Mouse (Mus musculus) adrenal gland (tissue): ENCODE measurements at regions not wholly inside any gene's neighbourhood (a gene's known extent, or its start where the extent isn't known, plus 50 kb on each side); places are given as distances from the start of the nearest gene placed in this dataset.

ENCODE experiments used
- intact Hi-C: fragments of 180-260 bp; cut with DNase I; formaldehyde crosslinking; loops from one replicate; pipeline ENCODE4 v1.15.1; 2025

DNA sequence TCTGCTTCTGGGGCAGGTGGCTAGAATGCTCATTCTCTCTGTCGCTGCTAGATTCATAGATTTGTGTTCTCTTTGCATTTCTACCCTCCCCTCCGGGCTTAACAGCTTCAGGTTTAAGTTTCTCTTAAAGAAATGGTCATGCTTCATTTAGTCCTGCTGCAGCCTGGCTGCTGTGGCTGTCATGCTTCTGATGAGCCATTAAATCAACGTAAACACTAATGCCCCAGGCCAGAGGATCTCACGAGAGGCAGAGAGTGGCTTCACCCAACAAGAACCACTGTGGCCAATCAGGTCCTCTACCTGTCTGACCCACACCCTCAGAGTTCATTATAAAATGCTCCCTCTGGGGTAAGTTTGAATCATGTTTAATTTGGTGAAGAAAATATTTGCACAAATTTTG is 173.0 kb upstream of the Zbtb20 start:
- intact Hi-C loops: no loop called here

GRCm38 (mm10) chr16:42681196-42681595 is 194.5 kb upstream of the Zbtb20 start:
- intact Hi-C loops: no loop called here

DNA sequence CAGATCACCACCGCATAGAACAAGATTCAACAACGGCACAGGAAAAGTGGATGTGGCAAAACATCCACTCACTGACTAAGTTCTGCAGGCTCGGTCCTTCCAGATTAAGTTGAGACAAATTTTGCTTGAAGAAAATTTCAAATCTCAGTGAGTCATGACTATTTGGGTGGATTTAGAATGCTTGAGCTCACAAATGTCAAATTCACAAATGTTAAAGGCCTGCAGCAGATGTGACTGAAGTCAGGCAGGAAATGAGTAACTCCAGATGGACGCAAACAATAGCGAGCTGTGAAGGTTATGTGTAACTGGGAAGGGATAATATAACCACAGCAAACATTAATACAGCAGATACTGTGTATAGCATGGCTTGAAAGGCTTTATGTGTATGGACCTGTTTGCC is 198.5 kb upstream of the Zbtb20 start:
- intact Hi-C loops: no loop called here

DNA sequence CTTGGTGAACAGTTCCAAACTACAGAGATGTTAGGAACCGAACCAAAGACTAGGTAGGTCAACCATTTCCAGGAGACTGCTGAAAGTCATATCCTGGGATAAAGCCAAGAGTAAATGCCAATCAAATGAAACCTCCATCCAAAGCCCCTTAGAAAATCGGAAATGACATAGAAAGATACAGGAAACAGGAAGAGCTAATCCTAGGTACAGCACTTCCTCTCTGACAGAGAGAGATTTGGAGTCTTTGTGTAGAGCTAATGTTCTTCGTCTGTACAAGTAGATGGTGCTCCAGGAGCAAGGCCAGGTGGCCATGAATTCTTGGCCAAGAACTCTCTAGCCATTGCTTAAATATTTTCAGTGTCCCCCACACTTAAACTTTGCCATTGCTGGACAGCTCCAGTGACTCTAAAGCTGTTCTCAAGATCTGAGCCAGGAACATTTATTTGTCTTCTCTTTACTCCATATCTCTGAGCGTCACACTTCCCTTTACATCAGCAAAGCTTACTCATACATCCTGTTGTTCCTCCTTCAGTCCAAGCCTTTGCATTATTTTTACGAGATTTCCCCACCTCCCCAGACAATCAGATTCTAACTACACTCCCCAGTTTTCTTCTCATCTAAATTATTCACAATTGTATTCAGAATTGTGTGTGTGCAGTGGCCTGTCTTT is 199.1 kb upstream of the Zbtb20 start:
- intact Hi-C loops: no loop called here

- intact Hi-C loops: no loop called here
These were observed 200.7 kb upstream of the Zbtb20 start for GRCm38 (mm10) chr16:42675031-42675430.

DNA sequence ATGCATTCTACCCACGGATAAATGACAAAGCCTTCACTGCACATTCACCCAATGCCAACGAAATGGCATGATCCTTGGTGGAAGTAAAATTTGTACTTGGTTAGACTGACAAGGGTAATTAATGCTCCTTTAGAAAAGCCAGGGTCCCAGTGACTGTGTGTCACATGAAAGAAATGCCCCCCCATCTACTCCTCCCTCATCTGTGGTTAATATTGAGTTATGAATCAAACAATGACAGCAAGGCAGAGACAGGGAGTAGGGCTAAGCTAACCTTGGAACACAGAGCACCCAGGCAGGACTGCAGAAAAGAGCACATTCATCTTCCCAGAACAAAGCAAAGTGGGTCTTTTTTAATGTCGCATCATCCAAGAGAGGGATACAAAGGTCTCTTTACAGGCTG is 209.1 kb upstream of the Zbtb20 start:
- intact Hi-C loops: no loop called here

GRCm38 (mm10) chr16:42651904-42652732 is 223.6 kb upstream of the Zbtb20 start:
- intact Hi-C loops: no loop called here

GRCm38 (mm10) chr16:42649767-42650166 is 225.9 kb upstream of the Zbtb20 start:
- intact Hi-C loops: no loop called here

- intact Hi-C loops: no loop called here
These were observed 227.0 kb upstream of the Zbtb20 start for GRCm38 (mm10) chr16:42648531-42649142.

GRCm38 (mm10) chr16:42647762-42648161 is 227.9 kb upstream of the Zbtb20 start:
- intact Hi-C loops: no loop called here

- intact Hi-C loops: no loop called here
These were observed 239.9 kb upstream of the Zbtb20 start for GRCm38 (mm10) chr16:42635766-42636165.

GRCm38 (mm10) chr16:42627675-42628074 is 248.0 kb upstream of the Zbtb20 start:
- intact Hi-C loops: no loop called here

- intact Hi-C loops: no loop called here
These were observed 259.8 kb upstream of the Zbtb20 start for GRCm38 (mm10) chr16:42615920-42616319.

DNA sequence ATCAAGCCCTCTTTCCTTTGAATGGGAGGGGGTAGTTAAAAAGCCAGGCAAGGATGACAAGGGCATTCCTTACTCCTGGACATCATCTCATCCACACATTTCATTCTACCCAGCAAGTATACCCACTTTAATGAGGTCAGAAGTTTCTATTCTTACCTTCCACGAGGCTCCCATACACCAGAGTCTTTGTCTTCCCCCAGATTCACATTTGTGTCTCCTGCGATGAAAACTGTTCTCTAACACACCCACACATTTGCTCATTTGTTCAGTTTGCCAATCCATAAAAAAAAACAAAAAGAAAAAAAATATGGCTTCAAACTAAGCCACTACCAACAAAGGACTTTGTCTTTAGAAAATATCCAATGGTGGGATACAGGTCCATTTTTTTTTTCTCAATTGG is 263.7 kb upstream of the Zbtb20 start:
- intact Hi-C loops: no loop called here

- intact Hi-C loops: no loop called here
These were observed 267.3 kb upstream of the Zbtb20 start for GRCm38 (mm10) chr16:42608336-42608735.

DNA sequence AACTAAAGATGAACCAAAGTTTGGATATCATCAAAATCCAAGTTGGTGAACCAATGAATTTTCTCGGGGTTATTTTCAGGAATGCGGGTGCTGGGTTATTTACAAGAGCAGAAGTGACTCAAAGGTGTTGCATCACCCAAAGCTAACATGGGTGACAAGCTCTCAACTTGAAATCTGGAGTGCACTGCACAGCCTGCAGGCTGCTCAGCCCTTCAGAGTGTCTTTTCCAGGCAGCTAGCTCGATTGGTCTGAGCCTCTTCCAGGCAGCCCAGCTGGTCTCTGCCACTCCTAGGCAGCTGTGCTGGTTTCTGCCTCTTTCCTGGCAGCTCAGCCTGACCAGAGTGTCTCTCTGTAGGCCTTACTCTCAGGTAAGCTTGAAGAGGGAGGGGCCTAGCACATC is 251.9 kb upstream of the Gap43 start:
- intact Hi-C loops: no loop called here

GRCm38 (mm10) chr16:42591530-42591929 is 251.1 kb upstream of the Gap43 start:
- intact Hi-C loops: no loop called here

DNA sequence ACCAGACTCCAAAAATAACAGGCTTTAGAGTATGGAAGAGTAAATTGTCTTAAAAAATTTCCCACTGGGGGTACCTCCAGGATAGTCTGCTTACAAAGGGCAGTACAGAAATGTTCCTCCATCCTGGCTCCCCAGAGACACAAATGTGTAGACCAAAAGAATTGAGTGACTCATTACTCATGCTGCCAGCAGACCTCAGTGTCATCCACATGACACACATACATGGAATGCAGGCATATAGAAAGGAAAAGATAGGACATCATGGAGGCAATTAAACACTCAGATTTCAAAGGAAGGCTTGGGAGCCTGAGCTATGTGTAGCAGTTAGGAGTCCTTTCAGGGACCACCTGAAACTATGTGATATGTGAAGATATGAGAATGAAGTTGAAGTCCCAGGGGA is 245.7 kb upstream of the Gap43 start:
- intact Hi-C loops: no loop called here

DNA sequence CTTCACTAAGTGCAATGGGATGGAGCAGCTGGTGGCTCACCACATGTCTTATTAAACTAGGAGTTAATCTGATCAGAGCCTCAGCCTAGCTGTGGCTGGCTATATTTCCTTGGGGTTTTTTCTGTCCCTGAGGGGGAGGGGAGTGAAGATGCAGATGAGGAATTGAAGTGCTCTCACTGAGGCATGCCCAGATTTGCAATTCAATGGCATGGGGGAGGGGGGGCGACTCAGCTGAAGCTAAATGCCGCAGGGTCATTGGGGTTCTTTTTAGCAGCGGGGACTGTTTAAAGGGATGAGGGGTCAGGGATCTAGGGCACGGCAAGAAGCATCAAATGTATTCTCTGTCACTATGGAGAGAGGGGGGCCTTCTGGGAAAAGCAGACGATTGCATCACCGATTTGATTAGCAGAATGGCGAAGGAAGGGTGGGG is 235.1 kb upstream of the Gap43 start:
- intact Hi-C loops: no loop called here

GRCm38 (mm10) chr16:42574978-42575377 is 234.5 kb upstream of the Gap43 start:
- intact Hi-C loops: no loop called here

DNA sequence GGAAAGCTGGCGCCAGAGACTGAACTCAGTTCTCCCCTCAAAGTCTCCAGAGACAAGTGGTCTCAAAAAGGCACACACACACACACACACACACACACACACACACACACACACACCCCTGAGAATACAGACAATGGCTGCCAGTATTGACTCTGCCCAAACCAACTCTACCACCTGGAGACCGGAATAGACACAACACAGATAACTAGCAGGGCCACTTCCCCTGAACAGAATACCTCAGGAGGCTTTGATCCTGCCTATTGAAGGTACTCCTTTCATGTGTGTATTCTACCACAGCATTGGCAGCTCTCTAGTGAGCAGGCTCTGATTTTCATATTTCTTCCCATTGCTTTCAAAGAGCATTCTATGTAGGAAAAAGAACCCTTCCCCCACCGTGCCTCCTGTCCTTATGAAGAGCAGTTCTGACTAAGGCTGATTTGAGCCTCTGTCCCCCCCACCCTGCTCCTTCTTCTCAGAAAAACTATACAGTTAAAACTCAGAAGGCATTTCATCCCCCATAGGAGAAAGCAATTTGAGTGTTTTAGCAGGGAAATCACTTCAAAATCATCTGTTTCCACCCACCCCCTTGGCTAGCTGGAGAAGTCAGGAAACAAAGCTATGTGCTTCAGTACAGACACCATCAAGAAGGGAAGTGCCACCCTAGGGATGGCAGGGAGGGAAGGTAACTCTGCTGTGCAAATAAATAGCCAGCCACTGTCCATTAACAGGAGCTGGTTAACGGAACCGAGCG is 230.0 kb upstream of the Gap43 start:
- intact Hi-C loops: no loop called here

DNA sequence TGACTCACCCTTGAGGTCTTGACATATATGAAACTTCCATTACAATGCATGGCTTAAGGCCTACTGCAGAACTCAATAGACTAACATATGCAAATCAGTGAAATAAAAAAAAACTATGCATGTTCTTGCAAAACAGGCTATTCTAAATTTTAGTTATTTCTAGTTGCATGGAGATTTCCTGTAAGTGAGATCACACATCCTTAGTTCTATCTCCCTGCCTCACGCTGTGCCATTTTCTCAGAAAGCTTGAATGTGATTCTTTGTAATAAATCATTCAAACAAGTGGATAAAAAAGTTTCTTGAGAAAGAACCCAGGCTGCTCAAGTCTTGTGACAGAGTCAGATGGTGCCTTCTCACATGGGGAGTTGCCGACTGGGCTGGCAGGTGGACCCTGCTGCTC is 228.9 kb upstream of the Gap43 start:
- intact Hi-C loops: no loop called here
